Mouse (Mus musculus) ES-E14 (cell line): ENCODE results near the gene Vps26b. TPM values are rescaled to one million over a fixed set of nuclear protein-coding genes. Genes with fewer than 3 reads are reported as not detected.

Source experiments
- DNase-seq: peaks from one replicate; pipeline ENCODE4 v3.0.0-alpha.2; 2013; ENCODE audit warnings: low read depth, low spot score
- H3K27ac ChIP-seq: 2 replicates; pipeline ENCODE4 v1.5.1; 2012; ENCODE audit warnings: low read depth, mild to moderate bottlenecking, low read length, moderate library complexity, mixed read lengths; ENCODE audit not compliant: poor library complexity, insufficient read depth, severe bottlenecking
- H3K36me3 ChIP-seq: 2 replicates; pipeline ENCODE4 v1.6.1; 2012; ENCODE audit warnings: mild to moderate bottlenecking, low read length, moderate library complexity, mixed read lengths; ENCODE audit not compliant: control insufficient read depth, poor library complexity, insufficient read depth, severe bottlenecking
- H3K4me1 ChIP-seq, 2 experiments: fragments of 150-350 bp in 1 of 2; sonication (generic) in 1 of 2; 2 replicates each; pipeline ENCODE4 v1.6.1; 2012; ENCODE audit warnings: low read length in 2 of 2, mild to moderate bottlenecking in 1 of 2, mixed read lengths in 1 of 2; ENCODE audit not compliant: control insufficient read depth in 2 of 2, insufficient read depth in 2 of 2, poor library complexity in 1 of 2
- H3K4me3 ChIP-seq, 2 experiments: fragments of 150-350 bp in 1 of 2; sonication (generic) in 1 of 2; 2 replicates each; pipeline ENCODE4 v1.5.1; 2012; ENCODE audit warnings: low read length in 2 of 2, low read depth in 1 of 2, mild to moderate bottlenecking in 1 of 2, mixed read lengths in 1 of 2; ENCODE audit not compliant: insufficient read depth in 1 of 2, poor library complexity in 1 of 2, severe bottlenecking in 1 of 2
- H3K9ac ChIP-seq: 2 replicates; pipeline ENCODE4 v1.6.1; 2012; ENCODE audit warnings: low read depth, mild to moderate bottlenecking, low read length, mixed read lengths; ENCODE audit not compliant: poor library complexity, insufficient read depth, severe bottlenecking
- H3K9me3 ChIP-seq: fragments of 150-350 bp; sonication (generic); 2 replicates; pipeline ENCODE4 v1.6.1; 2012; ENCODE audit warnings: low read depth, mild to moderate bottlenecking, low read length; ENCODE audit not compliant: control insufficient read depth, insufficient read depth
- CHD2 ChIP-seq: IDR thresholded peaks from 2 replicates; pipeline ENCODE4 v1.6.1; 2014; ENCODE audit warnings: mild to moderate bottlenecking, low read depth, low read length, inconsistent platforms
- HCFC1 ChIP-seq: IDR thresholded peaks from 2 replicates; pipeline ENCODE4 v1.6.1; 2012; ENCODE audit warnings: low read length, inconsistent platforms, borderline replicate concordance; ENCODE audit not compliant: insufficient read depth
- MAFK ChIP-seq: IDR thresholded peaks from 2 replicates; pipeline ENCODE4 v1.6.1; 2014; ENCODE audit warnings: mild to moderate bottlenecking, low read depth, low read length, inconsistent platforms; ENCODE audit not compliant: insufficient read depth
- ZC3H11A ChIP-seq: IDR thresholded peaks from 2 replicates; pipeline ENCODE4 v1.6.1; 2012; ENCODE audit warnings: low read depth, mild to moderate bottlenecking, inconsistent platforms, low read length, borderline replicate concordance
- ZNF384 ChIP-seq: IDR thresholded peaks from 2 replicates; pipeline ENCODE4 v1.6.1; 2012; ENCODE audit warnings: low read depth, low read length, inconsistent platforms
- in situ Hi-C, 2 experiments: fragments of 600-800 bp; cut with MboI; formaldehyde crosslinking; loops; one replicate each; pipeline ENCODE4 v1.15.1; 2025; ENCODE audit warnings: low sequenced_read_pairs in 2 of 2, inconsistent platforms in 1 of 2; ENCODE audit not compliant: unreplicated experiment in 2 of 2
- total RNA-seq: library from RNA; depleted of rRNA; stranded (reverse); fragments of 300-350 nt; gene quantifications from 2 replicates; pipeline ENCODE4 v1.2.3, GENCODE M21; 2012

Vps26b gene
- total RNA-seq, 1 experiment, result 28.3 TPM

- in situ Hi-C loops, result no loop called here
- Histone ChIP-seq H3K4me1 (peaks cover 4 to 7% of the 10 kb centered on the region in 2 experiments; a peak in 3 of 4 replicates), H3K4me3 (no peak overlapping the region), H3K36me3 (peaks cover 13% of the 10 kb centered on the region), H3K27ac (no peak overlapping the region), H3K9me3 (no peaks in the 10 kb centered on the region), H3K9ac (no peak overlapping the region)
- DNase-seq, result no peak
- TF ChIP-seq MAFK (no peak), ZNF384 (no peak), ZC3H11A (no peak), HCFC1 (no peak), CHD2 (no peak)
Observed at GRCm38 (mm10) chr9:26993900-26994299, 36.0 kb downstream of the Vps26b start.

GRCm38 (mm10) chr9:26993118-26993517, 36.7 kb downstream of the Vps26b start:
- no peaks in the 10 kb centered on the region for H3K9me3 ChIP-seq
- in situ Hi-C loops, result no loop called here
- no peak for DNase-seq
- TF ChIP-seq MAFK, result no peak
- peak; percentile 63 for TF ChIP-seq ZNF384
- no peak for TF ChIP-seq HCFC1
- TF ChIP-seq CHD2, result no peak
- no peak overlapping the region for H3K4me3 ChIP-seq
- H3K9ac ChIP-seq, result no peak overlapping the region
- no peak overlapping the region for H3K27ac ChIP-seq
- H3K4me1 ChIP-seq, result peaks cover 2 to 7% of the 10 kb centered on the region in 2 experiments; a peak in 2 of 4 replicates
- H3K36me3 ChIP-seq, result peaks cover 13% of the 10 kb centered on the region

GRCm38 (mm10) chr9:26990181-26990580, 39.7 kb downstream of the Vps26b start:
- no peak for TF ChIP-seq ZC3H11A
- TF ChIP-seq ZNF384, result no peak
- TF ChIP-seq MAFK, result no peak
- TF ChIP-seq CHD2, result no peak
- TF ChIP-seq HCFC1, result no peak
- in situ Hi-C loops, result no loop called here
- no peaks in the 10 kb centered on the region for H3K9me3 ChIP-seq
- H3K4me3 ChIP-seq, result no peak overlapping the region
- peaks cover 13% of the 10 kb centered on the region for H3K36me3 ChIP-seq
- H3K9ac ChIP-seq, result no peak overlapping the region
- no peak overlapping the region for H3K27ac ChIP-seq
- DNase-seq, result no peak
- H3K4me1 ChIP-seq, result 0 out of 4 replicates have a peak, but pooled peaks cover 0 to 2% of the 10 kb centered on the region in 2 experiments

- H3K9me3 ChIP-seq, result no peaks in the 10 kb centered on the region
- no peak overlapping the region for H3K27ac ChIP-seq
- DNase-seq, result no peak
- in situ Hi-C loops, result no loop called here
- H3K9ac ChIP-seq, result no peak overlapping the region
- no peaks in the 10 kb centered on the region for H3K4me1 ChIP-seq
- H3K4me3 ChIP-seq, result no peak overlapping the region
- no peak for TF ChIP-seq ZNF384
- TF ChIP-seq CHD2, result no peak
- TF ChIP-seq MAFK, result no peak
- no peak for TF ChIP-seq ZC3H11A
- no peak for TF ChIP-seq HCFC1
- peaks cover 11% of the 10 kb centered on the region for H3K36me3 ChIP-seq
Observed at GRCm38 (mm10) chr9:26985668-26986277, 44.1 kb downstream of the Vps26b start.
